Mouse (Mus musculus) stomach, embryonic 15.5 days (tissue): ENCODE measurements around the gene Hsdl1. TPM values are rescaled to one million over a fixed set of nuclear protein-coding genes. Genes with fewer than 3 reads are reported as not detected.

Experiments
- ATAC-seq: fragments of 200-750 bp; cut with Nextera tagmentation; 2 replicates; pipeline ENCODE4 v1.8.0; 2017; ENCODE audit warnings: low read depth, moderate number of reproducible peaks, moderate TSS enrichment; ENCODE audit not compliant: insufficient read depth, low FRiP score
- H3K27ac ChIP-seq: fragments of 300-500 bp; sonication (generic); 2 replicates; pipeline ENCODE4 v1.5.1; 2015; ENCODE audit warnings: mild to moderate bottlenecking, inconsistent platforms
- H3K27me3 ChIP-seq: fragments of 300-500 bp; sonication (generic); replicated peaks from 2 replicates; pipeline ENCODE4 v1.6.1; 2015; ENCODE audit warnings: inconsistent platforms
- H3K36me3 ChIP-seq: fragments of 300-500 bp; sonication (generic); 2 replicates; pipeline ENCODE4 v1.6.1; 2015; ENCODE audit warnings: inconsistent platforms
- H3K4me1 ChIP-seq: fragments of 300-500 bp; sonication (generic); 2 replicates; pipeline ENCODE4 v1.6.1; 2015; ENCODE audit warnings: inconsistent platforms
- H3K4me2 ChIP-seq: fragments of 300-500 bp; sonication (generic); 2 replicates; pipeline ENCODE4 v1.6.1; 2015; ENCODE audit warnings: mild to moderate bottlenecking, inconsistent platforms
- H3K4me3 ChIP-seq: fragments of 300-500 bp; sonication (generic); replicated peaks from 2 replicates; pipeline ENCODE4 v1.5.1; 2015; ENCODE audit warnings: inconsistent platforms
- H3K9ac ChIP-seq: fragments of 300-500 bp; sonication (generic); 2 replicates; pipeline ENCODE4 v1.6.1; 2015; ENCODE audit warnings: inconsistent platforms
- H3K9me3 ChIP-seq: fragments of 300-500 bp; sonication (generic); 2 replicates; pipeline ENCODE4 v1.6.1; 2016; ENCODE audit warnings: inconsistent platforms
- WGBS: fragments of 180-500 bp; shearing (Covaris S2); methylation state at CpG from one replicate; pipeline ENCODE4 v1.1.7; 2015; 5-methylcytosine and 5-hydroxymethylcytosine counted together
- polyA plus RNA-seq: library from polyadenylated mRNA; unstranded; fragments of >200 nt; fragmentation: Nextera tagmentation; extraction: Ambion mirVana; gene quantifications from 2 replicates; pipeline ENCODE4 v1.2.1, GENCODE M21; 2015

The Hsdl1 gene
- polyA plus RNA-seq, 1 experiment from 2014 or later = 32.2 TPM

DNA sequence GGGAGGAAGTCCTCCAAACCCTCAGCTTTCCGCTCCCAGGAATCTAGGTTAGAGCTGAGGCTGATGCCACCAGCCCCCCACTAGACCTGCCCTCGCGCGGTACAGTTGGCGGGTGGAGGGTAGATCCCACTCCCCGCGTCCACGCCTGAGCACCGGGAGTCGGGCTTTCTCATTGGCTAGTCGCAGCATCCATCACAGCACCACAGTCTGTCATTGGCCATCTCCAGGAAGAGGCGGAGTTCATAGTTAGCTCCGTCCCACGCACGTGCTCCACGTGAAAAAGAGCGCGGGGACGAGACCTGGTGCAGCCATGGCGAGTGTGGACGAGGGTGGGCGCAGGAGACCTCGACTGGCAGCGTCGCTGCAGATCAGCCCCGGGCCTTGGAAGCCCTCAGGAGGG is 37.5 kb upstream of the Hsdl1 start, which contains the start of gene Adad2:
Gene Adad2, plus strand, starts transcription at position 277 of the 400 bp plus-strand sequence.
- no peaks in the 10 kb centered on the region for H3K4me1 ChIP-seq
- no peaks in the 10 kb centered on the region for H3K36me3 ChIP-seq
- H3K27ac ChIP-seq = no peak within 1 kb of the TSS
- 77% methylated on average over 26 of the region's 26 CpGs for WGBS
- no peak within 1 kb of the TSS for H3K4me2 ChIP-seq
- H3K9ac ChIP-seq = no peak within 1 kb of the TSS
- ATAC-seq = no peak; the same call in 1 of the 2 replicates
- no peak within 1 kb of the TSS for H3K4me3 ChIP-seq
- H3K27me3 ChIP-seq = no peaks in the 10 kb centered on the region
- no peaks in the 10 kb centered on the region for H3K9me3 ChIP-seq

DNA sequence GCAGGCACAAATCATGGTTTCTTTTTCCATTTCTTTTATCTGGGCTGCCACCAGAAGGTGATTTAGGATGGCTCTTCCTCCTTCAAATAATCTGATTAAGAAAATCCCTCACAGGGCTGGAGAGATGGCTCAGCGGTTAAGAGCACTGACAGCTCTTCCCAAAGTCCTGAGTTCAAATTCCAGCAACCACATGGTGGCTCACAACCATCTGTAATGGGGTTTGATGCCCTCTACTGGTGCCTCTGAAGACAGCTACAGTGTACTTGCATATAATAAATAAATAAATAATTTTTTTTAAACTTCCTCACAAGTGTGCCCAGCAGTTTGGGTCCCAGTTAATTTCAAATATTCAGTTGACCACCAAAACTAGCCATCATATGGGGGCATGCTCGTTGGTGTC is 31.2 kb upstream of the Hsdl1 start:
- 78% methylated on average over 2 of the region's 2 CpGs for WGBS
- Histone ChIP-seq H3K9ac (no peak overlapping the region), H3K27me3 (no peaks in the 10 kb centered on the region), H3K4me1 (peaks cover 9% of the 10 kb centered on the region), H3K4me2 (no peak overlapping the region), H3K4me3 (no peak overlapping the region), H3K36me3 (peaks cover 3% of the 10 kb centered on the region; the same call in 1 of the 2 replicates), H3K9me3 (no peaks in the 10 kb centered on the region), H3K27ac (no peak overlapping the region)
- no peak for ATAC-seq

DNA sequence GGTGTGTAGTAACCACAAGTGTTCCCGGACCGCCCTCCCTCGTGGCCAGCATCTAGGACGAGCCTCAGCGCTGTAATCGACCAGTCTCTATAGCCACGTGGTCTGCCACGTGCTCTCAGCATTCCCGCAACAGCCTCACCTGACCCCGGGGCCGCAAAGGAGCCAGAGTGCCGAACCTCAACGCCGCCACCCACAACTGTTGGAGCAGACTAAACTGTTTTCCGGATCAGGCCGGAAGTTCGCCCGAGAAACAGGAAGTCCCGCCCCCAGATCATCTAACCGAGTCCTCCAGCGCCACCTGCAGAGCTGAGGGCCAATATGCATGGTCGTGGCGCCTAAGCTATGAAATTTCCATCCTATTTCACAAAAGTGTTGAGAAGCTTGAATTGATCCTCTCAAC is 30.0 kb upstream of the Hsdl1 start, which contains the start of gene Taf1c:
Gene Taf1c, minus strand, starts transcription at position 227 of the 400 bp plus-strand sequence.
- Histone ChIP-seq H3K9ac (peak within 1 kb of the TSS; percentile 71), H3K4me2 (peak within 1 kb of the TSS; percentile 84), H3K4me1 (peaks cover 9% of the 10 kb centered on the region), H3K27me3 (no peaks in the 10 kb centered on the region), H3K36me3 (peaks cover 7% of the 10 kb centered on the region; the same call in 1 of the 2 replicates), H3K9me3 (no peaks in the 10 kb centered on the region), H3K4me3 (peak within 1 kb of the TSS; percentile 86), H3K27ac (peak within 1 kb of the TSS; percentile 63; the same call in 1 of the 2 replicates)
- ATAC-seq = peak; percentile 81
- 0% methylated on average over 23 of the region's 23 CpGs for WGBS

DNA sequence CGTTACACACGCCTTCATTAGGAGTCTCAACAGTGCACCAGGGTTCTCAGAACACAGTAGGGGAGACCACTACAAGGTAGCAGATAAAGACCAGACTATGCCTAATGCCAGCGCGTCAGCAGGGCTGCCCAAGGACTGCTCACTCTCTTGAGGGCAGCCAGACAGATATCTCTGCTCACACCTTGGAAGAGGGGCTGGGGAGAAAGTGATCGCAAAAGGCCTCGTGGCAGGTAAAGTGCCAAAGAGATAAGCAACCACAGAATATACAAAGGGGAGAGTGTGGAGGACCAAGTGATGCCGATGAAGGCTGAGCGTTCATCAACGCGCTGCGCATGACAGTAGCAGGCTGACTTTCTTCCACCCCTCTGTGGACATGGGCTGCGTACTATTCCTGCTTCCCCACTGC is 29.4 kb upstream of the Hsdl1 start:
- peak overlapping the region; percentile 86 for H3K4me3 ChIP-seq
- peaks cover 11% of the 10 kb centered on the region; the same call in 1 of the 2 replicates for H3K36me3 ChIP-seq
- peak overlapping the region; percentile 84 for H3K4me2 ChIP-seq
- no peaks in the 10 kb centered on the region for H3K27me3 ChIP-seq
- H3K9me3 ChIP-seq = no peaks in the 10 kb centered on the region
- H3K4me1 ChIP-seq = peaks cover 9% of the 10 kb centered on the region
- peak overlapping the region; percentile 71 for H3K9ac ChIP-seq
- H3K27ac ChIP-seq = no peak overlapping the region
- no peak; the same call in 1 of the 2 replicates for ATAC-seq
- 33% methylated on average over 12 of the region's 12 CpGs for WGBS

DNA sequence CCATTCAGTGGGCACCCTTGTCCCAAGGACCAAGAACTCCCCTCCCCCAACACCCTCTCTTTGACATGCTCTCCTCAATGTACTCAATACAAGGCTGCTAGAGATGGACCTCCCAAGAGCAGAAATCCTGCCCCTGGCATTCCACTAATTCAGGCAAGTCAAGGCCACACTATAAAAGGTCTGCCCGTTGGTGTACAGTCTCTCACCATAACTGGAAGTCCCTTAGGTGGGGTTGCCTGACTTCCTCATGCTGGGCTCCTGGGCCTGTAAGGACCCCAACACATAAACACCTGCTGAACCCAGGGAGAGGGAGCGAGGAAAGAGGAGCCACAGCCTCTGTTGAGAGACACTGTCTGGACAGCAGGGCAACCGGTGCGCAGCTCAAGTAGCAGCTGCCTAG is 28.8 kb upstream of the Hsdl1 start:
- Histone ChIP-seq H3K4me2 (peak overlapping the region; percentile 84), H3K27me3 (no peaks in the 10 kb centered on the region), H3K4me1 (peaks cover 9% of the 10 kb centered on the region), H3K9ac (peak overlapping the region; percentile 71; the same call in 1 of the 2 replicates), H3K9me3 (no peaks in the 10 kb centered on the region), H3K36me3 (peaks cover 15% of the 10 kb centered on the region), H3K4me3 (peak overlapping the region; percentile 86; the same call in 1 of the 2 replicates), H3K27ac (no peak overlapping the region)
- WGBS = 91% methylated on average over 4 of the region's 4 CpGs
- no peak for ATAC-seq

DNA sequence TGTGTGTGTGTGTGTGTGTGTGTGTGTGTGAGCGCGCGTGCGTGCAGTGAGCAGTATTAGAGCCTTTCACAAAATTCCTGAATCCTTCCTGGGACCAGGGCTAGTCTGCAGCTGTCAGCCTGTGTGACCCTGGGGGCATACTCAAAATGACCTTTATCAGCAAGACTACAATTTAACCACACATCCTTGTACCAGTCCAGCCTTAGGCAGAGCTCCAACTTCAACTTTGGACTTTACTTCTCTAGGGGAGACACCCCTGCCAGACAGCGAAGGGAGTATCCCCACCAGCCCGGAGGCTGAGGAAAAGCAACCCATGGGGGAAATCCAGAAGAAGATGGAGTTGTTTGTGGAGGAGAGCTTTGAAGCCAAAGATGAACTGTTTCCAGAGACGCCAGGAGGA is 16.5 kb upstream of the Hsdl1 start:
- no peak overlapping the region for H3K27ac ChIP-seq
- H3K27me3 ChIP-seq = no peaks in the 10 kb centered on the region
- H3K9ac ChIP-seq = no peak overlapping the region
- no peaks in the 10 kb centered on the region for H3K36me3 ChIP-seq
- H3K4me1 ChIP-seq = no peaks in the 10 kb centered on the region
- no peak overlapping the region for H3K4me2 ChIP-seq
- no peak for ATAC-seq
- no peaks in the 10 kb centered on the region for H3K9me3 ChIP-seq
- WGBS = 87% methylated on average over 7 of the region's 7 CpGs
- no peak overlapping the region for H3K4me3 ChIP-seq

DNA sequence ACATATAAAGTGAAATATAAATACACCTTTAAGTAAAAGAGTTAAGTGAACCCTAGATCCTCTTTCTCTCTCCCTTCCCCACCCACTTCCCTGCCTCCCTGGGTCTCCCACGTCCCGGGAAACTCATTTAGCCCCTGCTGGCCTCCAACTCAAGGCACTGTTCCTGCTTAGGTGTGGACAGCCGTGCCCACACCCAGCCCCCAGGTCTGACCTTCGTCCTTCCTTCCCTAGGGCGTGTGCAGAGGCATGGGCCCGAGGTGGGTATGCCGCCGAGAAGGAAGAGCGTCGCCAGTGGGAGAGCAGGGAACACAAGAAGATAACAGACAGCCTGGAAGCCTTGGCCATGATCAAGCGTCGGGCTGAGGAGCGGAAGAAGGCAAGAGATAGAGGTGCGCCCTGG is 15.4 kb upstream of the Hsdl1 start:
- Histone ChIP-seq H3K4me2 (no peak overlapping the region), H3K27ac (no peak overlapping the region), H3K9me3 (no peaks in the 10 kb centered on the region), H3K4me1 (0 out of 2 replicates have a peak, but pooled peaks cover 4% of the 10 kb centered on the region), H3K4me3 (no peak overlapping the region), H3K36me3 (no peaks in the 10 kb centered on the region), H3K27me3 (no peaks in the 10 kb centered on the region), H3K9ac (no peak overlapping the region)
- ATAC-seq = peak; percentile 55
- 66% methylated on average over 14 of the region's 14 CpGs for WGBS

DNA sequence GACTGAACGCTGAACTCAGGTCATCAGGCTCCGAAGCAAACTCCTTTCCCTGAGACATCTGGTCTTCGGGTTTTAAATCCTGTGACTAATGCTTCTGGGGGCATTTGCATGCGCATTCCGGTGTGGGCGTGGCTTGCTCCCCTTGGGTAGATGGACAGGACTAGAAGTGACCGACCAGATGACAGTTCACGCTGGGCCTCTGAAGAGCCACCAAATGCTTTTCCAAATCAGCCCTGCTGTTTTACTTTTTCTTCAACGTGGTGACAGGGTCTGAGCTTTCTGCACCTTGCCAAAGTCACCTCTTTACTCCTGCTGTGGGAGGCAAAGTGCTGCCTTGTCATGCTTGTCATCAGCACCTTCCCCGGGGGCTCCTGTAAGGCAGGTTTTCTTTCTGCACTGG is 13.9 kb upstream of the Hsdl1 start:
- Histone ChIP-seq H3K9ac (no peak overlapping the region), H3K9me3 (no peaks in the 10 kb centered on the region), H3K4me2 (no peak overlapping the region), H3K4me3 (no peak overlapping the region), H3K27me3 (no peaks in the 10 kb centered on the region), H3K4me1 (0 out of 2 replicates have a peak, but pooled peaks cover 4% of the 10 kb centered on the region), H3K36me3 (no peaks in the 10 kb centered on the region), H3K27ac (no peak overlapping the region)
- WGBS = 28% methylated on average over 10 of the region's 10 CpGs
- ATAC-seq = no peak

DNA sequence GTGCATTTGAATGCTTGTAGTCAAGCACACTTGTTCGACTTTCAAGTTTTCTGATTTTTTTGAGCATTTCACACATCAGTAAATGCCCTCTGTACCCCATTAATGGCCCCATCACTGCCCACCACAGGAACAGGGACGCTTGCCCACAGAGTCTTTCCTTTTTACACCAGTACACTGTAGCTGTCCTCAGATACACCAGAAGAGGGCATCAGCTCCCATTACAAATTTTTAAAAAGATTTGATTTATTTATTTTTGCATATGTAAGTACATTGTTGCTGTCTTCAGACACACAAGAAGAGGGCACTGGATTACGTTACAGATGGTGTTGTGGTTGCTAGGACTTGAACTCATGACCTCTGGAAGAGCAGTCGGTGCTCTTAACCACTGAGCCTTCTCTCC is 13.3 kb upstream of the Hsdl1 start:
- Histone ChIP-seq H3K36me3 (no peaks in the 10 kb centered on the region), H3K4me2 (no peak overlapping the region), H3K27me3 (no peaks in the 10 kb centered on the region), H3K4me1 (0 out of 2 replicates have a peak, but pooled peaks cover 4% of the 10 kb centered on the region), H3K9me3 (no peaks in the 10 kb centered on the region), H3K27ac (no peak overlapping the region), H3K9ac (no peak overlapping the region), H3K4me3 (no peak overlapping the region)
- ATAC-seq = no peak
- WGBS = 67% methylated on average over 4 of the region's 4 CpGs

DNA sequence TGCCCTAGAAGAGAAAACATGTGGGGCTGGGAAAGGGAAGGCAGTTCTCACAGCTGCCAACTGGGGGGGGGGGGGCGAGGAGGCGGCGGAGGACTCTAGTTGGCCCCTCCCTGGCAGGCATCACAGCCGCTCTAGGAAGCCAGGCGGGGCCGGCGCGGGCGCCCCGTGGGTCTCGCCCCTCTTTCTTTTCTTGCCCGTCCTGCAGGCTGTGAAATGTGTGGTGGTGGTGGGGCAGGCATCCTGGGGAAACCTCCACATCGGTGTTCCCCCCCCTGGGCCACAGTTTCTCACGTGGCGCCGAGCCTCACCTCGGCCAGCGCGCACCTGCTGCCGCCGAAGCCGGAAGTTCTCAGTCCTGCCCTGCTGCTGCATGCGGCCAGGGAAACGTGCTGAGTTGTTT is 10.9 kb upstream of the Hsdl1 start:
- Histone ChIP-seq H3K4me3 (peak overlapping the region; percentile 34), H3K4me1 (0 out of 2 replicates have a peak, but pooled peaks cover 4% of the 10 kb centered on the region), H3K36me3 (no peaks in the 10 kb centered on the region), H3K9ac (peak overlapping the region; percentile 22; the same call in 1 of the 2 replicates), H3K9me3 (no peaks in the 10 kb centered on the region), H3K27ac (no peak overlapping the region), H3K4me2 (peak overlapping the region; percentile 60), H3K27me3 (no peaks in the 10 kb centered on the region)
- ATAC-seq = peak; percentile 57; the same call in 1 of the 2 replicates
- 14% methylated on average over 24 of the region's 24 CpGs for WGBS

DNA sequence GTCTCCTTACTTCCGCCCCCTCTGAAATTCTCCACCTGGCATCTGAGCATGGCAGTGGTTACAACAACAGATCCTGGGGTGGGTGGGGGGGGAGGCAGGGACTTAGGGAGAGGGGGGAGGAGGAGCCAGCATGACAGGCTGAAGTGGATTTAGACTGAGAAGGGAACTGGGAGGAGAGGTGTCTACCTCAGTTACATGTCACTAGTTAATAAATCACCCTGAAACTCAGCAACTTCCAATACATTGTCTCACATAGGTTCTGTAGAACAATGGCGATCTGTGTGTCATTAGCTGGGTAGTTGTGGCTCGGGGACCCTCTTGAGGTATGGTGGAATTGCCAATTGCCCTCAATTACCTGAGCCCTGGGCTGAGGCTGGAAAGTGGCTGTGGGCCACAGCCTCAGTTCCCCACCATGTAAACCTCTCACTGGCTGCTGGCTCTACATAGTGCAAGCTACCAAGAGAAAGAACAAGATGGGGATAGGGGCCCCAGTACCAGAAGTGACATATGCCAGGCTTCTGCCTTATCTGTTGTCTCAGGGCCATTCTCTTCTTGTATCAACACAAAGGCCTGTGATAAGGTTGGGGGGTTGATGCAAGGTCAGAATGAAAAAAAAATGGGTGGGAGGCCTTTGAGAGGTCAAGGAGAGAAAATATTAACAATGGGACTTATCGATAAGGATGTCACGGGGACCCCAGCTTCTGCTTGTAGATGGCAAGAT is 5.6 kb upstream of the Hsdl1 start:
- ATAC-seq = no peak
- 60% methylated on average over 5 of the region's 5 CpGs for WGBS
- H3K9ac ChIP-seq = no peak overlapping the region
- H3K9me3 ChIP-seq = no peaks in the 10 kb centered on the region
- no peak overlapping the region for H3K4me3 ChIP-seq
- H3K27me3 ChIP-seq = peaks cover 3% of the 10 kb centered on the region; the same call in 1 of the 2 replicates
- no peak overlapping the region for H3K27ac ChIP-seq
- peaks cover under 1% of the 10 kb centered on the region; the same call in 1 of the 2 replicates for H3K4me1 ChIP-seq
- H3K36me3 ChIP-seq = no peaks in the 10 kb centered on the region
- no peak overlapping the region for H3K4me2 ChIP-seq

DNA sequence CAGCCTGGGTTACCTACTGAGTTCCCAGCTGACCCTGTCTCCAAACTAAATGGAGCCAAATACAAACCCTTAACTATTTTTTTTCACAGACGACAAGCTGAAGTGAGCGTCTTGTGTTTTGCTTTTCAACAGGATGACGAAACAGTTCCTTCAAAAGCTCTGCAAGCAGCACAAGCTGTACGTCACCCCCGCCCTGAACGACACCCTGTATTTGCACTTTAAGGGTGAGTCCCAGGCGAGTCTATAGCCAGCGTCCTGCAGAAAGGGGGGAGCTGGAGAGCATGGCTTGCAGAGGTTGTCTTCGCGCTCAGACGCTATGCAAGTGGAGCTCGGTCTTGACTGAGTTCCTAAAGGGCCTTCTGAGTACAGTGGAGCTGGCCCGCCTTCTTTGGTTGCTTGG is 4.1 kb upstream of the Hsdl1 start:
- Histone ChIP-seq H3K9me3 (no peaks in the 10 kb centered on the region), H3K4me2 (no peak overlapping the region), H3K27ac (no peak overlapping the region), H3K27me3 (peaks cover 3% of the 10 kb centered on the region; the same call in 1 of the 2 replicates), H3K4me1 (peaks cover 9% of the 10 kb centered on the region), H3K4me3 (no peak overlapping the region), H3K9ac (no peak overlapping the region), H3K36me3 (no peaks in the 10 kb centered on the region)
- ATAC-seq = no peak
- 32% methylated on average over 13 of the region's 13 CpGs for WGBS
